Mouse (Mus musculus) embryonic facial prominence, embryonic 13.5 days (tissue): ENCODE measurements around the gene Ppil3. TPM values are rescaled to one million over a fixed set of nuclear protein-coding genes. Genes with fewer than 3 reads are reported as not detected.

Experiments used
- ATAC-seq: fragments of 200-750 bp; cut with Nextera tagmentation; 2 replicates; pipeline ENCODE4 v1.8.0; 2017; ENCODE audit warnings: low read depth; ENCODE audit not compliant: insufficient number of reproducible peaks, insufficient read depth, low FRiP score, low TSS enrichment
- H3K27ac ChIP-seq: fragments of 300-500 bp; sonication (generic); 2 replicates; pipeline ENCODE4 v1.5.1; 2015; ENCODE audit warnings: moderate library complexity, mild to moderate bottlenecking, inconsistent platforms
- H3K27me3 ChIP-seq: fragments of 300-500 bp; sonication (generic); 2 replicates; pipeline ENCODE4 v1.6.1; 2015; ENCODE audit warnings: mild to moderate bottlenecking, inconsistent platforms
- H3K36me3 ChIP-seq: fragments of 300-500 bp; sonication (generic); 2 replicates; pipeline ENCODE4 v1.6.1; 2015; ENCODE audit warnings: mild to moderate bottlenecking, inconsistent platforms
- H3K4me1 ChIP-seq: fragments of 300-500 bp; sonication (generic); 2 replicates; pipeline ENCODE4 v1.6.1; 2015; ENCODE audit warnings: inconsistent platforms
- H3K4me2 ChIP-seq: fragments of 300-500 bp; sonication (generic); 2 replicates; pipeline ENCODE4 v1.6.1; 2015; ENCODE audit warnings: moderate library complexity, mild to moderate bottlenecking, inconsistent platforms
- H3K4me3 ChIP-seq: fragments of 300-500 bp; sonication (generic); 2 replicates; pipeline ENCODE4 v1.5.1; 2015; ENCODE audit warnings: mild to moderate bottlenecking, inconsistent platforms
- H3K9ac ChIP-seq: fragments of 300-500 bp; sonication (generic); 2 replicates; pipeline ENCODE4 v1.6.1; 2015; ENCODE audit warnings: mild to moderate bottlenecking, inconsistent platforms
- H3K9me3 ChIP-seq: fragments of 300-500 bp; sonication (generic); 2 replicates; pipeline ENCODE4 v1.6.1; 2016; ENCODE audit warnings: inconsistent platforms
- WGBS: fragments of 180-500 bp; shearing (Covaris S2); methylation state at CpG from one replicate; pipeline ENCODE4 v1.1.7; 2015; ENCODE audit warnings: mixed read lengths; 5-methylcytosine and 5-hydroxymethylcytosine counted together
- polyA plus RNA-seq: library from polyadenylated mRNA; unstranded; fragments of >200 nt; fragmentation: Nextera tagmentation; extraction: Ambion mirVana; gene quantifications from 2 replicates; pipeline ENCODE4 v1.2.1, GENCODE M21; 2015

Gene Ppil3
- polyA plus RNA-seq, result 55.7 and 66.1 TPM in 2 replicates

DNA sequence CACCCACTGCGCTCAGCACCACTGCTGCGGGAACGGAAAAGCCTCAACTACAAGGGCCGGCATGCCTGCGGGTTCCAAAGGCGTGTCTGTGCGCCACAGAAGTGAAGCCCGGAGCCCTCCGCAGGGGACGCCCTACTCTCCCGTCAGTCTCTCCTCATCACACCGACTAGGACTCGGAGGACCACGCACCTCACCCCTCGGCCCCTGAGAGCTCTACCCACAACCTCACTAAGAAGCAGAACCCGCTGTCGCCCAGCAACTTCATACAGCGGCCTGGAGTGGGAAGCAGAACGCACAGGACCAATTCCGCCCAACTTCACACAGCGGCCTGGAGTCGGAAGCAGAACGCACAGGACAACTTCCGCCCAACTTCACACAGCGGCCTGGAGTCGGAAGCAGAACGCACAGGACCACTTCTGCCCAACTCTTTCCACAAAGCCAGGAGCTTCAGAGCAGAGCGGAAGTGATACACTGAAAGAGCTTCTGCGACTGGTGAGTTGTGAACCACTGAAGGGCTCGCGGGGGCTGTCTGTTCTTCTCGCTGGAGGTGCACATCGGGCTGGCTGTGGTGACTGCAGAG, at the start of gene Ppil3, which contains the start of gene Nif3l1:
Gene Ppil3 (minus strand): TSS at position 344 of the 580 bp plus-strand sequence.
Gene Nif3l1 (plus strand): TSS at position 9 of the 580 bp plus-strand sequence.
- peak within 1 kb of the TSS; percentile 69 for H3K4me2 ChIP-seq
- no peaks in the 10 kb centered on the region for H3K9me3 ChIP-seq
- H3K27me3 ChIP-seq, result no peaks in the 10 kb centered on the region
- ATAC-seq, result peak; percentile 89
- H3K4me1 ChIP-seq, result peaks cover 17% of the 10 kb centered on the region
- peak within 1 kb of the TSS; percentile 71 for H3K4me3 ChIP-seq
- peaks cover 44% of the 10 kb centered on the region for H3K36me3 ChIP-seq
- peak within 1 kb of the TSS; percentile 95 for H3K27ac ChIP-seq
- WGBS, result under 1% methylated on average over 33 of the region's 33 CpGs
- peak within 1 kb of the TSS; percentile 91 for H3K9ac ChIP-seq

DNA sequence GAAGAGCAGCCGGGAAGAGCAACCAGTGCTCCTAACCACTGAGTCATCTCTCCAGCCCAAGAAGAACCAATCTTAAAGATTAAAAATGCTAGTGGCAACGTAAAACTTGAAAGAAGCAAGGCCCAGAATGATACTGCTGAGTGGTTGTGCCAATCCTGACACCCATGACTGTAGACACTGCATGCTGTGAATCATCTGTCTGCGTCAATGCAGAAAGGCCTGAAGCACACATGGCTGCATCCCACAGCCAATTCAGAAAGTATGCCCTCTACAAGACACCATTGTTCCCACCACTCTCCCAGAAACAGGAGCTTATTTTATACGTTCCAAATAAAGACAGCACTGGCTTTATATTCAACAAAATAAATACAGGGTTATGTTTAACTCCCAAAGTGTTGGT, 37.4 kb upstream of the Ppil3 start:
- WGBS, result 91% methylated on average over 4 of the region's 4 CpGs
- H3K9me3 ChIP-seq, result no peaks in the 10 kb centered on the region
- no peaks in the 10 kb centered on the region for H3K27me3 ChIP-seq
- H3K4me3 ChIP-seq, result no peak overlapping the region
- H3K36me3 ChIP-seq, result peaks cover 79% of the 10 kb centered on the region
- H3K4me2 ChIP-seq, result no peak overlapping the region
- no peak for ATAC-seq
- no peaks in the 10 kb centered on the region for H3K4me1 ChIP-seq
- no peak overlapping the region for H3K27ac ChIP-seq
- H3K9ac ChIP-seq, result no peak overlapping the region

DNA sequence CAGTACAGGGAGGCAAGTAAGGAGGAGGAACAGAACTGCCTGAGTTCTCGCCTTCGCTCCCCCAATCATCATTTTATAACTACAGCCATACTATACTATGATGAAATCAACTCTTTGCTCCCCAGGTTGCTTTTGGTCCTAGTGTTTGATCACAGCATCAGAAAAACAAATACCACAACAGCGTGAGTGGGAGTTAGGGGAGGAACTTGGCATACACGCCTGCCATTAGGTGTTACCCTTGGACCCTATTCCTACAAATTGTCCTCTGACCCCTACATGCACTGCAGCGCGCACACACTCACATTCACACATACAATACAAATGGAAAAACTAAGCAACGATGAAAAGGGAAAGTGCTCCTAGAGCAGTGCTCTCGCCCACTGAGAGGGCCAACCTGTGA, 30.4 kb upstream of the Ppil3 start:
- no peak overlapping the region for H3K4me3 ChIP-seq
- no peaks in the 10 kb centered on the region for H3K4me1 ChIP-seq
- 94% methylated on average over 8 of the region's 8 CpGs for WGBS
- H3K27me3 ChIP-seq, result no peaks in the 10 kb centered on the region
- H3K36me3 ChIP-seq, result peaks cover 79% of the 10 kb centered on the region
- no peak overlapping the region for H3K4me2 ChIP-seq
- no peaks in the 10 kb centered on the region for H3K9me3 ChIP-seq
- H3K9ac ChIP-seq, result no peak overlapping the region
- H3K27ac ChIP-seq, result no peak overlapping the region
- ATAC-seq, result no peak

DNA sequence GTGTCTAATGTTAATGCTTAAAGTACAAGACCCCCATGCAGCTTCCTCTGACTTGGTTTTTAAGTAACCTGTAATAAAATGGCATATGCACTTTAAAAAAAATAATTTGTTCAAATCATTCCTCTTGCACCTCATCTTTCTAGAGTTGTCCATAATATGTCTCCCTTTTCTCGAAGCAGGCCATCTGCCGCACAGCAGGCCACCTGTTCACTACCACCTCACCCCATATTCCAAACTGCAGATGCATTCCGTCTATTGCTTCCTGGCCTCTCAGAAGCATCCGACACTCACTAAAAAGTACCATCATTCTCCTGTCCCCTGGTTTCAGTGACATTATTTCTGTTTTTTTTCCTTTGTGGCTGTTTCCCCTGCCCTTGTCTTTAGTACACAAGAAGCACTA, 20.3 kb upstream of the Ppil3 start:
- Histone ChIP-seq H3K4me3 (no peak overlapping the region), H3K4me1 (no peaks in the 10 kb centered on the region), H3K4me2 (no peak overlapping the region), H3K36me3 (peaks cover 86% of the 10 kb centered on the region), H3K9me3 (no peaks in the 10 kb centered on the region), H3K9ac (no peak overlapping the region), H3K27me3 (no peaks in the 10 kb centered on the region), H3K27ac (no peak overlapping the region)
- no peak for ATAC-seq
- 95% methylated on average over 4 of the region's 4 CpGs for WGBS

DNA sequence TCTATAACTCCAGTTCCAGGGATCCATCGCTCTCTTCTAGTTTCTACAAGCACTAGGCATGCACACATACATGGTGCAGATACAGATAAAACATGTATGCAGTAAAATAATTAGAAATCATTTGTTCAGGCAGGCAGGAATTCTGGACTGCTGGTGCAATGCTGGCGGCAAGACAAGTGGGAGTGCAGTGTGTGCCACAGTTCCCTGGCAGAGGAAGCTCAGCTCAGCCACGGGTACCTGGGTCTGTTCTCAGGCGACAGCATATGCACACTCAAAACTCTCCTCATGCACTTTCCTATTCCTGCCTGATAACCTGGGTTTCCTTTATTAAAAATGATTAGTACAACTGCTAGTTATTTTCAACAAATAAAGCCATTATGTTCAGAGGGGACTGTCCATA, 19.8 kb upstream of the Ppil3 start:
- Histone ChIP-seq H3K4me2 (no peak overlapping the region), H3K9me3 (no peaks in the 10 kb centered on the region), H3K27ac (no peak overlapping the region), H3K36me3 (peaks cover 86% of the 10 kb centered on the region), H3K27me3 (no peaks in the 10 kb centered on the region), H3K9ac (no peak overlapping the region), H3K4me3 (no peak overlapping the region), H3K4me1 (no peaks in the 10 kb centered on the region)
- 89% methylated on average over 4 of the region's 4 CpGs for WGBS
- no peak for ATAC-seq

DNA sequence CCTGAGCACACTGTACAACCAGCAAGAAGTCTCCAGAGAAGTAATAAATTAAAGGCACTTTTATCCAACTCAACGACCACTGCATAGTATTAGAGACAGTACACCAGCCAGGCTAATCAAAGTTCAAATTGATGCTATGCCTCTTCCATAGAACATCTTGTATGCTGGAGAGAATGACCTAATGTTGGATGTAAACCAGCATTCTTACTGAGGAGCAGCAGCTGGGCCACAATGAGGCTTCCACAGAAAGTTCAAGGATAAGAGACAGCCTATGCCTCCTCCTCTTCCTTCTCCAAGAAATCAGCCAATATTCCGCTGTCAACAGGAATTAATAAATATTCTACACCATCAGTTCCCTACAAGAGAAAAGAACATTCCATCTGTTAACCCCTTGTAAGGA, 18.6 kb upstream of the Ppil3 start:
- H3K4me1 ChIP-seq, result no peaks in the 10 kb centered on the region
- no peak overlapping the region for H3K4me3 ChIP-seq
- 88% methylated on average over 2 of the region's 2 CpGs for WGBS
- H3K27ac ChIP-seq, result no peak overlapping the region
- peaks cover 86% of the 10 kb centered on the region for H3K36me3 ChIP-seq
- H3K27me3 ChIP-seq, result no peaks in the 10 kb centered on the region
- no peak for ATAC-seq
- no peaks in the 10 kb centered on the region for H3K9me3 ChIP-seq
- H3K9ac ChIP-seq, result no peak overlapping the region
- no peak overlapping the region for H3K4me2 ChIP-seq

DNA sequence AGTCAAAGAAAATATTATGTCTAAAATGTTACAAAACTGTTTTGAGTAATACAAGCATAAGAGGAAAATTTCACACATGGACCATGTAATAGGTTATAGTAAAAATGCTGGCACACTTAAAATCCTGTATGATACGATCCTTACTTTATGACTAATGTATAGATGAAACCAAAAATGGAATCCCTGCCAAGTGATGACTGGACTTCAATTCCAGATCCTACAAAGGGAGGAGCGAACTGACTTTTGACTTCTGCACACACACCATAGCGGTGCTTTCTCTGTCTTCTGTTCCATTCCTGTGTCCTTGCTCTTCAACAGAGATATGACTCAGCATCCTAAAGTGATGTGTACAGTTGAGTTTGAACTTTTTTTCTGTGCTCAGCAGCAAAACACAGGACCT, 15.3 kb upstream of the Ppil3 start:
- Histone ChIP-seq H3K27ac (no peak overlapping the region), H3K4me3 (no peak overlapping the region), H3K9me3 (no peaks in the 10 kb centered on the region), H3K4me1 (no peaks in the 10 kb centered on the region), H3K27me3 (no peaks in the 10 kb centered on the region), H3K36me3 (peaks cover 95% of the 10 kb centered on the region), H3K4me2 (no peak overlapping the region), H3K9ac (no peak overlapping the region)
- no peak for ATAC-seq
- 93% methylated on average over 3 of the region's 3 CpGs for WGBS

DNA sequence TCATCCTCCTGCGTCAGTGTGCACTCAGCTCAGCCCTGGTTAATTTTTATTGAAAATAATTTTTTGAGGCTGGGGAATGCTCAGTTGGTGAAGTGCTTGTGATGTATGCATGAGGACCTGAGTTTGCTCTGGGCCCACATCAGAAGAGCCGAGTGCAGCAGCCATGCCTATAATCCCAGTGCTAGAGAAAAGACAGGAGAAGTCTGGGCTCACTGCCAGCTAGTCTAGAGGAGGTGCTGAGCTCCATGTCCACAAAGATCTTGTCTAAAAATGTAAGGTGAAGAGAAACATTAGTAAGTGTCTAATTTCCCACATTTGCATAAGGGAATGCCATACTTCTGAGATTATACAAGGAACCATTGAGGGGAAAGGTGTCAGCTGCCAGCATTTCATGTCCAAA, 13.6 kb upstream of the Ppil3 start:
- 82% methylated on average over 2 of the region's 2 CpGs for WGBS
- Histone ChIP-seq H3K27ac (no peak overlapping the region), H3K9me3 (no peaks in the 10 kb centered on the region), H3K4me1 (no peaks in the 10 kb centered on the region), H3K4me2 (no peak overlapping the region), H3K9ac (no peak overlapping the region), H3K27me3 (no peaks in the 10 kb centered on the region), H3K36me3 (peaks cover 95% of the 10 kb centered on the region), H3K4me3 (no peak overlapping the region)
- ATAC-seq, result no peak

DNA sequence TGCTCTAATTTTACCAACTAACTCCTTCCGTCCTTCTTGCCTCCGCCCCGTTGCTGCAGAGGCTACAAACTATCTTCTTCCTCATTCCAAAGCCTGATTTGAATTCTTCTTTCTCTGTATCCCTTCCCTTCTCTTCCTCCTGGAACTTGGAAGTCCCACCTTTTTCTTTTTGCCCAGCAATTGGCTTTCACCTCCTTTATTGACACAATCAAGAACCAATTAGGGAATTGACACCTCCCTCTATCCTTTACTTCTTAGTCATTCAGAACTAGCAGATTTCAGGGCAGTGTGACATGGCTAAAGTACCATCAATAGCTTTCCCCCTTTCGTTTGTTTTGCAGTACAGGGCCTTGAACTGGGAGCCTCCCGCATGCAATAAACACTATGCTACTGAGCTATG, 12.9 kb upstream of the Ppil3 start:
- H3K9ac ChIP-seq, result no peak overlapping the region
- no peaks in the 10 kb centered on the region for H3K27me3 ChIP-seq
- 89% methylated on average over 5 of the region's 5 CpGs for WGBS
- H3K27ac ChIP-seq, result no peak overlapping the region
- H3K4me2 ChIP-seq, result no peak overlapping the region
- no peak overlapping the region for H3K4me3 ChIP-seq
- H3K36me3 ChIP-seq, result peaks cover 97% of the 10 kb centered on the region
- no peaks in the 10 kb centered on the region for H3K4me1 ChIP-seq
- no peak for ATAC-seq
- no peaks in the 10 kb centered on the region for H3K9me3 ChIP-seq

DNA sequence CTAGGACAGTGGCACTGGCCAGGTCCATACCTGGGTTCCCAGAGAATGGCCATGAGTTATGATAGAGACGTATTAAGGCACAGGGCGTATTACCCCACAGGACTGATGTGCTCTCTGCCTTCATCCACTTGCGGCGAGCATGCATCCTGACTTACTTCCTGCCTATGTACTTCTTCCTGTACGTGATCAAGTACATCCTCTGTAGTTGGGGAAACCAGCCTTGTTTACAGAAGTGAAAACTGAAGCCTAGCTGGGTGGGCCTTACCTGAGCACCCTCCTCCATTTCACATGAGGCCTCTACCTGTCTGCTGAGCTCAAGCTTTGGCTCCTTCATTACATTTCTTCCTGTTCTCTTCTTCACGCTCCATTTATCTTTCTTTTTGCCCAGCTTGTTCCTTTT, 9.0 kb upstream of the Ppil3 start:
- no peak for ATAC-seq
- H3K4me2 ChIP-seq, result no peak overlapping the region
- H3K27ac ChIP-seq, result no peak overlapping the region
- H3K4me1 ChIP-seq, result no peaks in the 10 kb centered on the region
- H3K9me3 ChIP-seq, result no peaks in the 10 kb centered on the region
- no peak overlapping the region for H3K9ac ChIP-seq
- no peak overlapping the region for H3K4me3 ChIP-seq
- WGBS, result 87% methylated on average over 6 of the region's 6 CpGs
- H3K36me3 ChIP-seq, result peaks cover 92% of the 10 kb centered on the region
- no peaks in the 10 kb centered on the region for H3K27me3 ChIP-seq

DNA sequence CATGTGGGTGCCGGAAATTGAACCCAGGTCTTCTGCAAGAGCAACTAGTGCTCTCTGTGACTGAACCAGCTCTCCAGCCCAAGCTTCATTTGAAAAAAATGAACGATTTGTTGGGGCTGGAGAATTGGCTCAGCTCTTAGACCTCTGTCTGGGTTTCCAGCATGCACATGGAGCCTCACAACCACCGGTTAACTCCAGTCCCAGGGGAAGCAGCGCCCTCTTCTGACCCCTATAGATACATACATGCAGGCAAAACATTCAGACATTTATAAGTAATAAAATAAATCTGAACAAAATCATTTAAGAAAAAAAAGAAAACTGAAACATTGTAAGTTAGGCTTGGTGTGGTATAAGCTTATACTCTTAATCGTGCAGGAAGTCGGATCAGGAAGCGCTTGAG, 3.1 kb upstream of the Ppil3 start:
- H3K4me3 ChIP-seq, result no peak overlapping the region
- peaks cover 17% of the 10 kb centered on the region for H3K4me1 ChIP-seq
- no peak overlapping the region for H3K27ac ChIP-seq
- H3K36me3 ChIP-seq, result peaks cover 51% of the 10 kb centered on the region
- no peak overlapping the region for H3K4me2 ChIP-seq
- ATAC-seq, result no peak
- H3K9me3 ChIP-seq, result no peaks in the 10 kb centered on the region
- 88% methylated on average over 7 of the region's 7 CpGs for WGBS
- H3K27me3 ChIP-seq, result no peaks in the 10 kb centered on the region
- no peak overlapping the region for H3K9ac ChIP-seq

DNA sequence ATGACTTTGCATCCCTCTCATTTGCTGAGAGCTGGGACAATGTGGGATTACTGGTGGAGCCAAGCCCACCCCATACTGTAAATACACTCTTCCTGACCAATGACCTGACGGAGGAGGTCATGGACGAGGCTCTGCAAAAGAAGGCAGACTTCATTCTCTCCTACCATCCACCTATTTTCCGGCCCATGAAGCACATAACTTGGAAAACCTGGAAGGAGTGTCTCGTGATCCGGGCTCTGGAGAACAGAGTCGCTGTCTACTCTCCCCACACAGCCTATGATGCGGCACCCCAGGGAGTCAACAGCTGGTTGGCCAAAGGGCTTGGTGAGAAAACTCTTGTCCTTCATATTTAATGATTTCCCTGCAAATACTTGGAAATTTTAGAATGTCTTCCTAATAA, 2.5 kb upstream of the Ppil3 start:
- ATAC-seq, result no peak
- H3K4me1 ChIP-seq, result peaks cover 17% of the 10 kb centered on the region
- WGBS, result 95% methylated on average over 7 of the region's 7 CpGs
- no peak overlapping the region for H3K4me2 ChIP-seq
- no peaks in the 10 kb centered on the region for H3K27me3 ChIP-seq
- no peak overlapping the region for H3K9ac ChIP-seq
- no peak overlapping the region for H3K27ac ChIP-seq
- no peaks in the 10 kb centered on the region for H3K9me3 ChIP-seq
- H3K4me3 ChIP-seq, result no peak overlapping the region
- H3K36me3 ChIP-seq, result peaks cover 45% of the 10 kb centered on the region
